Mouse (Mus musculus) neural tube, postnatal 0 days (tissue): Measurements from ENCODE around the gene Rhox11. TPM values are rescaled to one million over a fixed set of nuclear protein-coding genes. Genes with fewer than 3 reads are reported as not detected.

ENCODE experiments used
- polyA plus RNA-seq: library from polyadenylated mRNA; unstranded; fragments of >200 nt; fragmentation: Nextera tagmentation; extraction: Ambion mirVana; gene quantifications from 2 replicates; pipeline ENCODE4 v1.2.1, GENCODE M21; 2015

The Rhox11 gene
- polyA plus RNA-seq = not detected in 2 replicates

GRCm38 (mm10) chrX:38085041-38085440 is at the start of gene Rhox11:
Gene Rhox11 (minus strand): TSS chrX:38085141.

GRCm38 (mm10) chrX:38120982-38121381 is 36.0 kb upstream of the Rhox11 start, which contains the start of gene Rhox13:
Gene Rhox13 (plus strand): TSS chrX:38121219.

GRCm38 (mm10) chrX:38110807-38111206 is 25.9 kb upstream of the Rhox11 start, which contains the start of gene Rhox12:
Gene Rhox12 (minus strand): TSS chrX:38110907.

GRCm38 (mm10) chrX:38066175-38066574 is 18.8 kb downstream of the Rhox11 start, which contains the start of gene Rhox10:
Gene Rhox10 (plus strand): TSS chrX:38066475.

GRCm38 (mm10) chrX:38043014-38043413 is 41.9 kb downstream of the Rhox11 start, which contains the start of gene Btg1-ps2:
Gene Btg1-ps2 (minus strand): TSS chrX:38043114.

Other genes starting within 250 kb of the Rhox11 start
- gene Rhox8, start 206.2 kb downstream of the Rhox11 start, polyA plus RNA-seq = not detected in 2 replicates
- gene Rhox7b, start 187.9 kb downstream of the Rhox11 start, polyA plus RNA-seq = not detected in 2 replicates
- not detected in 2 replicates for gene Rhox9, start 183.4 kb downstream of the Rhox11 start, polyA plus RNA-seq
- not detected in 2 replicates for gene Btg1-ps1, start 66.3 kb downstream of the Rhox11 start, polyA plus RNA-seq
- not detected in 2 replicates for gene Btg1-ps2, start 42.0 kb downstream of the Rhox11 start, polyA plus RNA-seq
- gene Rhox10, start 18.7 kb downstream of the Rhox11 start, polyA plus RNA-seq = not detected in 2 replicates
- gene Rhox12, start 25.8 kb upstream of the Rhox11 start, polyA plus RNA-seq = not detected in 2 replicates
- gene Rhox13, start 36.1 kb upstream of the Rhox11 start, polyA plus RNA-seq = 0.18 TPM in 1 of 2 replicates, not detected in the other
- gene Zbtb33, start 104.7 kb upstream of the Rhox11 start, polyA plus RNA-seq = 3.4 and 3.5 TPM in 2 replicates
- gene Tmem255a, start 167.3 kb upstream of the Rhox11 start, polyA plus RNA-seq = 51.9 and 55.0 TPM in 2 replicates
- 0.06 and 0.14 TPM in 2 replicates for gene Atp1b4, start 231.0 kb upstream of the Rhox11 start, polyA plus RNA-seq